Mouse (Mus musculus): ENCODE measurements around the gene Phlda1. TPM values are rescaled to one million over a fixed set of nuclear protein-coding genes. Genes with fewer than 3 reads are reported as not detected.
A peak's percentile ranks its signal among the peaks of the same experiment; 100 is the strongest.

Phlda1 gene
- 42.4 and 46.0 TPM in 2 replicates for polyA plus RNA-seq (2014; fragmentation: Nextera tagmentation; extraction: Ambion mirVana)

- peak within 1 kb of the TSS; percentile 73 for H3K4me2 ChIP-seq (ENCODE audit: low read length)
- H3K27me3 ChIP-seq (replicated peaks; ENCODE audit: control insufficient read depth, insufficient read depth, low read length): no peaks in the 10 kb centered on the region
- WGBS: under 1% methylated on average over 64 of the region's 94 CpGs
- H3K4me3 ChIP-seq (ENCODE audit: low read depth, low read length): peak within 1 kb of the TSS; percentile 72
- peak; percentile 95 for DNase-seq (ENCODE audit: low spot score)
- H3K9me3 ChIP-seq (ENCODE audit: control insufficient read depth, low read length): no peaks in the 10 kb centered on the region
- peak; percentile 91 for ATAC-seq (replicated peaks; ENCODE audit: low FRiP score, low TSS enrichment, low read depth)
- H3K36me3 ChIP-seq (ENCODE audit: control insufficient read depth, insufficient read depth, low read length): peaks cover 6% of the 10 kb centered on the region; the same call in 1 of the 2 replicates
- H3K27ac ChIP-seq (ENCODE audit: low read depth): peak within 1 kb of the TSS; percentile 95
- H3K4me1 ChIP-seq (replicated peaks; ENCODE audit: control insufficient read depth, insufficient read depth, low read length): peaks cover 29% of the 10 kb centered on the region; the same call in 1 of the 2 replicates
- peak within 1 kb of the TSS; percentile 87 for H3K9ac ChIP-seq (ENCODE audit: low read length)
Observed at GRCm38 (mm10) chr10:111506101-111506925, at the start of gene Phlda1. Phlda1 (plus strand) TSS chr10:111506286.

GRCm38 (mm10) chr10:111458088-111458487 is 48.0 kb upstream of the Phlda1 start:
- H3K4me1 ChIP-seq (replicated peaks; ENCODE audit: control insufficient read depth, insufficient read depth, low read length): no peaks in the 10 kb centered on the region
- H3K9me3 ChIP-seq (ENCODE audit: control insufficient read depth, low read length): no peaks in the 10 kb centered on the region
- H3K36me3 ChIP-seq (ENCODE audit: control insufficient read depth, insufficient read depth, low read length): no peaks in the 10 kb centered on the region
- DNase-seq (ENCODE audit: low spot score) (no peak), ATAC-seq (replicated peaks; ENCODE audit: low FRiP score, low TSS enrichment, low read depth) (no peak)
- no peak overlapping the region for H3K4me3 ChIP-seq (ENCODE audit: low read depth, low read length)
- H3K9ac ChIP-seq (ENCODE audit: low read length): no peak overlapping the region
- no peak overlapping the region for H3K4me2 ChIP-seq (ENCODE audit: low read length)
- no peaks in the 10 kb centered on the region for H3K27me3 ChIP-seq (replicated peaks; ENCODE audit: control insufficient read depth, insufficient read depth, low read length)
- WGBS: 78% methylated on average over 7 of the region's 7 CpGs
- H3K27ac ChIP-seq (ENCODE audit: low read depth): no peak overlapping the region

GRCm38 (mm10) chr10:111459040-111459439 is 47.0 kb upstream of the Phlda1 start:
- H3K9ac ChIP-seq (ENCODE audit: low read length): no peak overlapping the region
- ATAC-seq (replicated peaks; ENCODE audit: low FRiP score, low TSS enrichment, low read depth) (no peak), DNase-seq (ENCODE audit: low spot score) (peak; percentile 53)
- no peak overlapping the region for H3K4me3 ChIP-seq (ENCODE audit: low read depth, low read length)
- no peaks in the 10 kb centered on the region for H3K4me1 ChIP-seq (replicated peaks; ENCODE audit: control insufficient read depth, insufficient read depth, low read length)
- no peaks in the 10 kb centered on the region for H3K9me3 ChIP-seq (ENCODE audit: control insufficient read depth, low read length)
- 72% methylated on average over 9 of the region's 9 CpGs for WGBS
- no peaks in the 10 kb centered on the region for H3K36me3 ChIP-seq (ENCODE audit: control insufficient read depth, insufficient read depth, low read length)
- no peak overlapping the region for H3K4me2 ChIP-seq (ENCODE audit: low read length)
- no peaks in the 10 kb centered on the region for H3K27me3 ChIP-seq (replicated peaks; ENCODE audit: control insufficient read depth, insufficient read depth, low read length)
- H3K27ac ChIP-seq (ENCODE audit: low read depth): no peak overlapping the region

GRCm38 (mm10) chr10:111459874-111460273 is 46.2 kb upstream of the Phlda1 start:
- Histone ChIP-seq H3K4me3 (ENCODE audit: low read depth, low read length) (no peak overlapping the region), H3K4me1 (replicated peaks; ENCODE audit: control insufficient read depth, insufficient read depth, low read length) (no peaks in the 10 kb centered on the region), H3K27me3 (replicated peaks; ENCODE audit: control insufficient read depth, insufficient read depth, low read length) (no peaks in the 10 kb centered on the region), H3K9me3 (ENCODE audit: control insufficient read depth, low read length) (no peaks in the 10 kb centered on the region), H3K27ac (ENCODE audit: low read depth) (no peak overlapping the region), H3K36me3 (ENCODE audit: control insufficient read depth, insufficient read depth, low read length) (no peaks in the 10 kb centered on the region), H3K4me2 (ENCODE audit: low read length) (no peak overlapping the region), H3K9ac (ENCODE audit: low read length) (no peak overlapping the region)
- ATAC-seq (replicated peaks; ENCODE audit: low FRiP score, low TSS enrichment, low read depth) (no peak), DNase-seq (ENCODE audit: low spot score) (no peak)
- 91% methylated on average over 3 of the region's 3 CpGs for WGBS

GRCm38 (mm10) chr10:111460381-111460780 is 45.7 kb upstream of the Phlda1 start:
- no peak for DNase-seq (ENCODE audit: low spot score)
- 33% methylated on average over 4 of the region's 4 CpGs for WGBS

GRCm38 (mm10) chr10:111464833-111465232 is 41.3 kb upstream of the Phlda1 start:
- H3K36me3 ChIP-seq (ENCODE audit: control insufficient read depth, insufficient read depth, low read length): no peaks in the 10 kb centered on the region
- H3K9me3 ChIP-seq (ENCODE audit: control insufficient read depth, low read length): no peaks in the 10 kb centered on the region
- no peak for ATAC-seq (replicated peaks; ENCODE audit: low FRiP score, low TSS enrichment, low read depth)
- H3K4me1 ChIP-seq (replicated peaks; ENCODE audit: control insufficient read depth, insufficient read depth, low read length): no peaks in the 10 kb centered on the region
- no peak overlapping the region for H3K9ac ChIP-seq (ENCODE audit: low read length)
- no peak for DNase-seq (ENCODE audit: low spot score)
- no peaks in the 10 kb centered on the region for H3K27me3 ChIP-seq (replicated peaks; ENCODE audit: control insufficient read depth, insufficient read depth, low read length)
- no peak overlapping the region for H3K4me3 ChIP-seq (ENCODE audit: low read depth, low read length)
- WGBS: 77% methylated on average over 1 of the region's 1 CpGs
- H3K4me2 ChIP-seq (ENCODE audit: low read length): no peak overlapping the region
- H3K27ac ChIP-seq (ENCODE audit: low read depth): no peak overlapping the region

More at GRCm38 (mm10) chr10:111460381-111460780, 45.7 kb upstream of the Phlda1 start:
- Histone ChIP-seq H3K36me3 (ENCODE audit: control insufficient read depth, insufficient read depth, low read length) (no peaks in the 10 kb centered on the region), H3K4me1 (replicated peaks; ENCODE audit: control insufficient read depth, insufficient read depth, low read length) (no peaks in the 10 kb centered on the region), H3K9ac (ENCODE audit: low read length) (no peak overlapping the region), H3K4me2 (ENCODE audit: low read length) (no peak overlapping the region), H3K27ac (ENCODE audit: low read depth) (no peak overlapping the region), H3K27me3 (replicated peaks; ENCODE audit: control insufficient read depth, insufficient read depth, low read length) (no peaks in the 10 kb centered on the region), H3K4me3 (ENCODE audit: low read depth, low read length) (no peak overlapping the region), H3K9me3 (ENCODE audit: control insufficient read depth, low read length) (no peaks in the 10 kb centered on the region)
- ATAC-seq (replicated peaks; ENCODE audit: low FRiP score, low TSS enrichment, low read depth): no peak

- WGBS: 56% methylated on average over 2 of the region's 2 CpGs
- no peak for ATAC-seq (replicated peaks; ENCODE audit: low FRiP score, low TSS enrichment, low read depth)
- H3K9me3 ChIP-seq (ENCODE audit: control insufficient read depth, low read length): no peaks in the 10 kb centered on the region
Observed at GRCm38 (mm10) chr10:111465409-111465808, 40.7 kb upstream of the Phlda1 start.

GRCm38 (mm10) chr10:111471166-111471565 is 34.9 kb upstream of the Phlda1 start:
- ATAC-seq (replicated peaks; ENCODE audit: low FRiP score, low TSS enrichment, low read depth) (no peak), DNase-seq (ENCODE audit: low spot score) (no peak)
- H3K9ac ChIP-seq (ENCODE audit: low read length): no peak overlapping the region
- H3K27ac ChIP-seq (ENCODE audit: low read depth): no peak overlapping the region
- H3K4me2 ChIP-seq (ENCODE audit: low read length): no peak overlapping the region
- 89% methylated on average over 9 of the region's 9 CpGs for WGBS
- no peaks in the 10 kb centered on the region for H3K27me3 ChIP-seq (replicated peaks; ENCODE audit: control insufficient read depth, insufficient read depth, low read length)
- H3K4me1 ChIP-seq (replicated peaks; ENCODE audit: control insufficient read depth, insufficient read depth, low read length): peaks cover 18% of the 10 kb centered on the region
- 0 out of 2 replicates have a peak, but pooled peaks cover 4% of the 10 kb centered on the region for H3K36me3 ChIP-seq (ENCODE audit: control insufficient read depth, insufficient read depth, low read length)
- no peaks in the 10 kb centered on the region for H3K9me3 ChIP-seq (ENCODE audit: control insufficient read depth, low read length)
- no peak overlapping the region for H3K4me3 ChIP-seq (ENCODE audit: low read depth, low read length)

More at GRCm38 (mm10) chr10:111465409-111465808, 40.7 kb upstream of the Phlda1 start:
- Histone ChIP-seq H3K4me2 (ENCODE audit: low read length) (no peak overlapping the region), H3K9ac (ENCODE audit: low read length) (no peak overlapping the region), H3K27ac (ENCODE audit: low read depth) (no peak overlapping the region), H3K4me1 (replicated peaks; ENCODE audit: control insufficient read depth, insufficient read depth, low read length) (no peaks in the 10 kb centered on the region), H3K36me3 (ENCODE audit: control insufficient read depth, insufficient read depth, low read length) (no peaks in the 10 kb centered on the region), H3K27me3 (replicated peaks; ENCODE audit: control insufficient read depth, insufficient read depth, low read length) (no peaks in the 10 kb centered on the region), H3K4me3 (ENCODE audit: low read depth, low read length) (no peak overlapping the region)
- DNase-seq (ENCODE audit: low spot score): no peak

Measured in intestine, embryonic 14.5 days (tissue).